Mouse (Mus musculus) spleen, adult 12 weeks (tissue): Measurements from ENCODE around the gene Pdpk1.

Experiments
- DNase-seq: peaks from one replicate; pipeline ENCODE4 v3.0.0; 2022; ENCODE audit warnings: low spot score

The Pdpk1 gene

GRCm38 (mm10) chr17:24036954-24037353 is 113.8 kb downstream of the Pdpk1 start:
- no peak for DNase-seq

DNA sequence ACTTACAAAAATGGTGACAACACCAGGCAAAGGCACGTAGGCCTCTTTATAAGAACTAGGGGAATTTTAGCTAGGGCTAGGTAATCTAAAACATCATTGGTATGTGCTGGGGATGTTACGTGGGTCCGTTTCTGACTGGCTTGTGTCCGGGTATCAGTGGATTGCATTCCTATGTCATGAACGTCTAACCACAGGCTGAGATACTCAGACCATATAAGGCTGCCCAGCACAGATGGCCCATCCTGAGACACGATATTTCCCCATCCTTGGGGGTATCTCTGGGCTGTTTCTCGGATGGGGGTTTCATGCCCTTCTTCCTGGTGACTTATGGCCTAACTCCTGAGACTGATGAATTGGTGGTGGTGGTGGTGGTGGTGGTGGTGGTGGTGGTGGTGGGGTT is 115.6 kb downstream of the Pdpk1 start:
- DNase-seq = no peak

GRCm38 (mm10) chr17:24030551-24030950 is 120.2 kb downstream of the Pdpk1 start:
- DNase-seq = no peak

DNA sequence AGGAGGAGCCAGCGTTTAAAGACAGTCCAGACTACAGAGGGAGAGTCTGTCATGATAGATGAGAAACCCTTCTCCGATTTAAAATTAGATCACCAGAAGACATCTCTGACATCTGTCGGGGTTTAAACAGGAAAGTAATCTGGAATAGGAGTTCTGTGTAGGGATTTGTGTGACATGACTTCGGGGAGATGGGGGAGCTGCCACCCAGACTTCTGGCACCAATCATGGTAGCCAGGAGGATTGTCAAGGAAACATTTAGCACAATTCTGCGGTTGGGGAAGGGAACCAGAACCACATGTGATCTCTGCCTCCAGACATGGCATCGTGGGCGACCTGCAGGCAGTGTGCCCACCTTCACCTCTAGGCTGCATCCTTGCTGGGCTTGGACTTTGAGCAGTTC is 121.2 kb downstream of the Pdpk1 start:
- DNase-seq = no peak
